Mouse (Mus musculus) right cerebral cortex, adult 2 months (tissue): Measurements from ENCODE around the gene Art3.
"Not testable (repeated sequence)": the region's sequence is repeated elsewhere in the genome, so short reads cannot be mapped to it uniquely, and the experiment has no call there.

Experiments used
- DNase-seq, 2 experiments: peaks; one replicate each; pipeline ENCODE4 v3.0.0; 2021 to 2022; ENCODE audit warnings: low spot score in 2 of 2

The Art3 gene

GRCm38 (mm10) chr5:92336743-92337142, 5.1 kb downstream of the Art3 start:
- no peak for DNase-seq

DNA sequence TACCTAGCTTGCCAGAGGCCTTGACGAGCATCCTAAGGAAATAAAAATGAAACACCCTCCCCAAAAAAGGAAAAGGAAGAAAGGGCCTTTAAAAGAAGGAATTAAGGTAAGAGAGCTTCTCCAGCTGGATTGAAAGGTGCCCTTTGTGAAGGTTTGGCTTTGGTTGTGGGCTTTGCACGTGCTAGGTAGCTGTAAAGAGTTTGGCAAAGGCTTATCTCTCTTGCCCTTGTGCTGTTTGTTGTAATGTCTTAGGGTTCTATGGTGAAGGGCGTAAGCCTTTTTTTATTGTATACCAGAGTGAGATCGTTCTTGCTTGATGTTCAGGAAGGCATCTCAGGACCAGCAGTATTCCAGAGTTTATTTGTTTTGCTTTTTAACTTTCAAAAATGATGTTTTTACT, 9.0 kb downstream of the Art3 start:
- DNase-seq: no peak

DNA sequence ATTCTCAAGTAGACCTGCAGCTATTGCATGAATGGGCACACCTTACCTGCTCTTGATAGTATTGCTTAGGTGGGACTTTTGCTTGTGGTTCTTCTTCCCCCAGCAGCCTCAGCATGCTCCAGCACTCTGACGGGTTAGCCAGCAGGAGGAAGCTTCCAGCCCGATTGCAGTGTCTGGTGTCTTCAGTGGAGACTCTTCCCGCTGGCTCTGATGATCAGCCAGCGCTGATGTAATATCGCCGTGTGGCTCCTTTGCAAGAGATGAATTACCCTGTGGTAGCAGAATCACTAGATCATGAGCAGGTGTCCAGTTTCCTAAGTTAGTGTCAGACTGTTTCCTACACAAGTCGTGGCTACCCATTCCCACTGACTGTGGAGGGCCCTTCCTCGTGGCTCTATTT, 13.4 kb downstream of the Art3 start:
- no peak for DNase-seq

- DNase-seq: peak; percentile 33 to 50
Observed at GRCm38 (mm10) chr5:92348794-92349413, 17.3 kb downstream of the Art3 start, which contains the start of gene Cxcl10. Gene Cxcl10 (minus strand): TSS chr5:92348889.

DNA sequence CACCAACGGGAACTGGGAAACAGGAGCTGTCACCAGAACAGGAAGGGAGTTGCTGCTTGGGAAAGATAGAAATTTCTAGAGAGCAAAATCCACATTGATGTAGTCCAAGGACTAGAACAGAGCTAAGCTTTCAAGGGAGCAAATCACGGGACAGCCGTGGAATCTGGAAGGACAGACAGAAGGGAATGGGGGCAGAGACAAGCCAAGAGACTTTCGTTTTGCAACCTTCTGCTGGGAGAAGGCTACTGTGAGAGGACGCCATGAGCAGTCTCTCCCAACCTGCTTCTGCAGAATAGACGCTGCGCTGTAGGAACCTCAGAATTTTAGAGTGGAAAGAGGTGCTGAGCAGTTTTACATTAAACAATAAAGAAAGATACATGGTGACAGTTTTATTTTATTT, 18.1 kb downstream of the Art3 start:
- no peak for DNase-seq

DNA sequence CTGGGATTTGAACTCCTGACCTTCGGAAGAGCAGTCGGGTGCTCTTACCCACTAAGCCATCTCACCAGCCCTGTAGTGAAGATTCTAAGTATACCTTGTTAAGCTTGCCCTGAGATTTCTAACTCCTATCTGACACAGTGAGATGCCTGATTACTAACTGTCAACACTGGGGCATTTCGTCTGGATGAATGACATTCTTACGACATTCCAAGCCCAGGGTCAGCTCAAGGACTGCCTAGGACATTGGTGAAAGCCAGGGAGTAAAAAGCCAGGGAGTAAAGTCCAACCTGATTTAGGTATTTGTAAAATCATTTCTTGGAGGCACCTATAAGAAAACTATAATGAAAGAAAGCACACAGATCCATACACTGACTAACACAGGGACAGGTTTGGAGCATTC, 21.1 kb downstream of the Art3 start:
- not testable (repeated sequence) for DNase-seq

GRCm38 (mm10) chr5:92353517-92353916, 21.9 kb downstream of the Art3 start:
- no peak for DNase-seq

DNA sequence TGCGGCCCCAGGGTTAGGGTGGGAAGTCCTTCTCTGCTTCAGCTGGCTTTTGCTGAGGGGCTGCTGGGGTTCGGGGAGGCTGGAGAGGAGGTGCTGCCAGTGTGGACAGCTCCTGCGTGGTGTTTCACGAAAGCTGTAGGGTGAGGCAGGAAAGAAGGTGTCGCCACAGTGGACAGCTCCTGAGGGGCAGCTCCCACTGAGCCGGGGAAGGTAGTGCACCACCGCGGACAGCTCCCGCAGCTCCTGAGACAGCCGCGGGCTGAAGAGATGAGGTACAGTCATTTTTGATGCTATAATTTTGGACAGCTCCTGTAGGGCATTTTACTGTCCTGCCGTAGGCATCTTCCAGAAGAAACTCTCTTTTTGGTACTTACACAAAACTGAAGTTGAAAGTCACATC, 26.4 kb downstream of the Art3 start:
- no peak for DNase-seq

GRCm38 (mm10) chr5:92358767-92359455, 27.3 kb downstream of the Art3 start:
- DNase-seq: no peak

GRCm38 (mm10) chr5:92363179-92363578, 31.6 kb downstream of the Art3 start:
- no peak for DNase-seq

GRCm38 (mm10) chr5:92364011-92364410, 32.4 kb downstream of the Art3 start:
- DNase-seq: no peak

- DNase-seq: no peak
Observed at GRCm38 (mm10) chr5:92365146-92365705, 33.6 kb downstream of the Art3 start.

GRCm38 (mm10) chr5:92366565-92366964, 34.9 kb downstream of the Art3 start:
- no peak for DNase-seq

DNA sequence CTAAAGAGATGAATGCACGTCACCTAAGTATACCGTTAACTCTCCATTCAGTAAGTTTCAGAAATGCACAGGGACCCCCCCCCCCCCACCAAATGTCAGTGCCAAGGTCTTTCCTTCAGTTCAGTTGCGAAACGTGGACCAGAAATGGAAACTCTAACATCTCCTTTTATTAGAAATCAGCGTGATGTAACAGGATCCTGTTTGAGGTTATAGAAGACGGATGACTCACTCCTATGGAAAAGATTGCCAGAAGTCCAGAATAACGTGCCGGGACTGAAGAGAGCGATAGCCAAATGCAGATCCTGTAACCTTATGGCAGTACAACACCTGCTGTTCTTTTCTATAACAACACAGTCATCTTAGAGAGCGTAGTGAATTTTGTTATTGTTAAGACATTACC, 36.8 kb downstream of the Art3 start:
- DNase-seq: no peak

GRCm38 (mm10) chr5:92369151-92369994, 37.7 kb downstream of the Art3 start:
- peak; percentile 46 for DNase-seq

DNA sequence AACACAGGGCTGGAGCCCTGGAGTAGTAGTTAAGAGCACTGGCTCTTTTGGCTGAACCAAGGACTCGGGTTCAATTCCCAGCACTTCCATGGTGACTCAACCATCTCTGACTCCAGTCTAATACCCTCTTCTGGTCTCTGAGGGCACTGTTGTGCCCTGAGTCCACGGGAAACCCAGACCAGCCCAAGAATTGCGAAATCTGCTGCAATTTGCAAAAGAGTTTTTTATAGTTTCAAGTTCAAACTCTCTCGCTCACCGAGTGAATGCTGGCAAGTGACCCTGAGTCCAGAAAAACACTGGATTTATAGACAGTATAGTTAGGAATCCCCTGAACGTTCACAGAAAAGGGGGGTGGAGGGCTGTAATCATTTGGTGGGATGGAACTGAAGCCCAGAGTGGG, 38.8 kb downstream of the Art3 start:
- DNase-seq: no peak

DNA sequence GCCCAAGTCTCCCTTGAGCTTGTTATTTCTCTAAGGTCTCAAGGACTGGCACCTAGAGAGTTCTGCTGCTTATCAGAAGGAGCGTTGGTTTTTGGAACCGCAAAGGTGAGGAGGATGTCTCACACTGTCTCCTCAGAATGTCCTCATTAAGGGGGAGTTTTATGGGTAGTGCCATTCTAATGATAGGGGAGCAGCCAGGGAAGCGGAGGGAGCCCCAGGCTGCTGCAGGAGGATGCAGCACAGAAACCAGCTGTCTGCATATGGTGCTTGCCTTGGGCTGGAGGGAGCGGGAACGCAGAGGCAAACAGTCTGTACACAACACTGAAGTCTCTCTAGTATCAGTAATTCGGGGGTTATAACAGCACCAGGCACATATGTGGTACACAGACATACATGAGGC, 39.3 kb downstream of the Art3 start:
- no peak for DNase-seq

- DNase-seq: no peak
Observed at GRCm38 (mm10) chr5:92371361-92371976, 39.8 kb downstream of the Art3 start.

DNA sequence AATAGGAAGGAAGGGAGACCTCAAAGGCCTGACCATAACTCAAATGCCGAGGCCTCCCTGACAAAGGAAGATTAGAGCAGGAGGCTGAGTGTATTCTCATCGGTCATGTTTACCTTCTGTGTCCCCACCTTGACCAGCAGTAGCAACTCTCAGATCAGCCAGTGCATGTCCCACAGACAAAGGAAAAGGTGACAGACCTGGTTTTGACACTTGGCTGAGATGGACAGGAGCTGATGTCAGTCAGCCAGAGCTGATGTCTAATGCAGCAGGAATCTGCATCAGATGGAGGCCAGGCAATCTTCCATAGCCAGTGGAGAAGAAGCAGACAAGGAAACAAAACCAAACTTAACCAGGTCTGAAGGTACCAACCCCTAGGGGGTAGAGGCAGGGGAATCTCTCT, 41.0 kb downstream of the Art3 start:
- DNase-seq: no peak

DNA sequence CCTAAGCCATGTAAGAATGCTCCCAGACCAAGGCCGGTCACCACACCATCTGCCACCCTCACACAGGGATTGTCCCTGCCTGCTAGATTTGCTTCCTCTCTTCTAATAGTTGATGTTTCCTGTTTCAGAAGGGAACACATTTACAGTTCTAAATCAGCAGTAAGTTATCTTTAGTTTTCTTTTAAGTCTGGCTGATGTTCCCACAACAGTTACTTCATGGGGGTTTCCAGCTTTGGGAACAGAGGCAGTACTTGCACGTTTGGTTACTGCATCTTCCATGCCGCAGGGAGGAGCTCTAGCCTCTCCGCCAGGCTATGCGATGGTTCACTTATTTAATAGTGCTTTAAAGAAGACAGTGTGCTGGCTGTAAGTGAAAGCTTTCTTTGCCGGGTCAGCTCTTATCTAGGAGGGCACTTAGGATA, 43.1 kb downstream of the Art3 start:
- no peak for DNase-seq

DNA sequence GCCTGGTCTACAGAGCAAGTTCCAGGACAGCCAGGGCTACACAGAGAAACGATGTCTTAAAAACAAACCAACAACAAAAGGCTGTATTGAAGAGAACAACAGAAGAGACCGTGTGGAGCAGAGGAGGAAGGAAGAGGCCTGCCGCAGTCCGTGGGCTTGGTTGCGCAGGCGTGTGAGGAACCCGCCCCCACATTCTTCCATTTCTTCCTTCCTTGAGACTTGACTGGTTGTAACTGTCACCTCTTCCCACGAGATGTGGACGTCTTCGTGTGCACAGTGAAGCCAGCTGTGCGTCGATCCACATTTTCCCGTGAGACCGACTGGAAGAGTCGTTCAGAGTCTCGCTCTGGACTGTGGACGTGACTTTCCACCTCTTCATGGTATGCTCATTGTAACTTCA, 43.7 kb downstream of the Art3 start:
- DNase-seq: no peak
